Mouse (Mus musculus) liver, embryonic 13.5 days (tissue): ENCODE results near the gene Rnpepl1. TPM values are rescaled to one million over a fixed set of nuclear protein-coding genes. Genes with fewer than 3 reads are reported as not detected.
A peak's percentile ranks its signal among the peaks of the same experiment; 100 is the strongest.

Experiments
- ATAC-seq: fragments of 200-750 bp; cut with Nextera tagmentation; 2 replicates; pipeline ENCODE4 v1.8.0; 2017; ENCODE audit warnings: low read depth, mild to moderate bottlenecking, moderate number of reproducible peaks, moderate library complexity
- DNase-seq: peaks from one replicate; pipeline ENCODE4 v3.0.0; 2022
- H3K27ac ChIP-seq: fragments of 300-500 bp; sonication (generic); 2 replicates; pipeline ENCODE4 v1.5.1; 2015; ENCODE audit warnings: moderate library complexity, mild to moderate bottlenecking, inconsistent platforms
- H3K27me3 ChIP-seq: fragments of 300-500 bp; sonication (generic); 2 replicates; pipeline ENCODE4 v1.6.1; 2015; ENCODE audit warnings: mild to moderate bottlenecking, inconsistent platforms
- H3K36me3 ChIP-seq: fragments of 300-500 bp; sonication (generic); 2 replicates; pipeline ENCODE4 v1.6.1; 2015; ENCODE audit warnings: mild to moderate bottlenecking, inconsistent platforms
- H3K4me1 ChIP-seq: fragments of 300-500 bp; sonication (generic); replicated peaks from 2 replicates; pipeline ENCODE4 v1.6.1; 2015; ENCODE audit warnings: inconsistent platforms
- H3K4me2 ChIP-seq: fragments of 300-500 bp; sonication (generic); 2 replicates; pipeline ENCODE4 v1.6.1; 2015; ENCODE audit warnings: inconsistent platforms, mild to moderate bottlenecking, moderate library complexity
- H3K4me3 ChIP-seq: fragments of 300-500 bp; sonication (generic); replicated peaks from 2 replicates; pipeline ENCODE4 v1.5.1; 2015; ENCODE audit warnings: mild to moderate bottlenecking, inconsistent platforms
- H3K9ac ChIP-seq: fragments of 300-500 bp; sonication (generic); 2 replicates; pipeline ENCODE4 v1.6.1; 2015; ENCODE audit warnings: mild to moderate bottlenecking, inconsistent platforms
- H3K9me3 ChIP-seq: fragments of 300-500 bp; sonication (generic); replicated peaks from 2 replicates; pipeline ENCODE4 v1.6.1; 2016; ENCODE audit warnings: inconsistent platforms
- WGBS: fragments of 180-500 bp; shearing (Covaris S2); methylation state at CpG from one replicate; pipeline ENCODE4 v1.1.7; 2015; ENCODE audit not compliant: insufficient replicate concordance; 5-methylcytosine and 5-hydroxymethylcytosine counted together
- polyA plus RNA-seq: library from polyadenylated mRNA; unstranded; fragments of >200 nt; fragmentation: Nextera tagmentation; extraction: Ambion mirVana; gene quantifications from 2 replicates; pipeline ENCODE4 v1.2.1, GENCODE M21; 2015

The Rnpepl1 gene
- polyA plus RNA-seq: 12.3 and 13.1 TPM in 2 replicates

- no peaks in the 10 kb centered on the region for H3K27me3 ChIP-seq
- peak within 1 kb of the TSS; percentile 73 for H3K27ac ChIP-seq
- DNase-seq (peak; percentile 59), ATAC-seq (peak; percentile 66)
- peak within 1 kb of the TSS; percentile 80 for H3K4me3 ChIP-seq
- H3K36me3 ChIP-seq: peaks cover 21% of the 10 kb centered on the region
- peak within 1 kb of the TSS; percentile 84 for H3K9ac ChIP-seq
- WGBS: 1% methylated on average over 45 of the region's 57 CpGs
- no peaks in the 10 kb centered on the region for H3K9me3 ChIP-seq
- peaks cover 61% of the 10 kb centered on the region for H3K4me1 ChIP-seq
- peak within 1 kb of the TSS; percentile 95 for H3K4me2 ChIP-seq
These were observed at the start of gene Rnpepl1 for GRCm38 (mm10) chr1:92910239-92910885. Gene Rnpepl1 (plus strand): TSS chr1:92910783.

GRCm38 (mm10) chr1:92861503-92861902, 49.1 kb upstream of the Rnpepl1 start:
- ATAC-seq: no peak

DNA sequence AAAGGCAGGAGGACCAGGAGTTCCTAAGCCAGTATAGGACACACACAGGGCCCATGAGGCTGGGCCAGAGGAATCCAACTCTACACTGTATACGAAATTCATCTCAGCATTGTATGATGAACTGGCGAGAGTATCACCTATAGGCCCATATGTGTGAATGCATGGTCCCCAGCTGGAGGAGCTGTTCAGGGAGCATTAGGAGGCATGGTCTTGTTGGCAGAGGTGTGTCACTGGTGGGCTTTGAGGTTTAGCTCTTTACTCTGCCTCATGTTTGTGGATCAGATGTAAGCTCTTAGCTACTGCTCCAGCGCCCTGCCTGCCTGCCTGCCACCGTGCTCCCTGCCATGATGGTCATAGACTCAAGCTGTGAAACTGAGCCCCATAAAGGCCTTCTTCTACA, 47.3 kb upstream of the Rnpepl1 start:
- H3K4me3 ChIP-seq: no peak overlapping the region
- H3K36me3 ChIP-seq: no peaks in the 10 kb centered on the region
- no peak for DNase-seq
- WGBS: 56% methylated on average over 4 of the region's 4 CpGs
- H3K9me3 ChIP-seq: no peaks in the 10 kb centered on the region
- ATAC-seq: no peak
- no peaks in the 10 kb centered on the region for H3K27me3 ChIP-seq
- no peak overlapping the region for H3K9ac ChIP-seq
- H3K27ac ChIP-seq: no peak overlapping the region
- no peak overlapping the region for H3K4me2 ChIP-seq
- no peaks in the 10 kb centered on the region for H3K4me1 ChIP-seq

More at GRCm38 (mm10) chr1:92861503-92861902, 49.1 kb upstream of the Rnpepl1 start:
- Histone ChIP-seq H3K27ac (no peak overlapping the region), H3K27me3 (no peaks in the 10 kb centered on the region), H3K9me3 (no peaks in the 10 kb centered on the region), H3K4me2 (no peak overlapping the region), H3K4me1 (no peaks in the 10 kb centered on the region), H3K36me3 (no peaks in the 10 kb centered on the region), H3K9ac (no peak overlapping the region), H3K4me3 (no peak overlapping the region)
- WGBS: 55% methylated on average over 6 of the region's 6 CpGs
- no peak for DNase-seq

GRCm38 (mm10) chr1:92866170-92866569, 44.4 kb upstream of the Rnpepl1 start:
- 46% methylated on average over 2 of the region's 2 CpGs for WGBS
- Histone ChIP-seq H3K4me3 (no peak overlapping the region), H3K9ac (no peak overlapping the region), H3K9me3 (no peaks in the 10 kb centered on the region), H3K27me3 (no peaks in the 10 kb centered on the region), H3K4me2 (no peak overlapping the region), H3K36me3 (no peaks in the 10 kb centered on the region), H3K4me1 (no peaks in the 10 kb centered on the region), H3K27ac (no peak overlapping the region)
- DNase-seq (no peak), ATAC-seq (no peak)

DNA sequence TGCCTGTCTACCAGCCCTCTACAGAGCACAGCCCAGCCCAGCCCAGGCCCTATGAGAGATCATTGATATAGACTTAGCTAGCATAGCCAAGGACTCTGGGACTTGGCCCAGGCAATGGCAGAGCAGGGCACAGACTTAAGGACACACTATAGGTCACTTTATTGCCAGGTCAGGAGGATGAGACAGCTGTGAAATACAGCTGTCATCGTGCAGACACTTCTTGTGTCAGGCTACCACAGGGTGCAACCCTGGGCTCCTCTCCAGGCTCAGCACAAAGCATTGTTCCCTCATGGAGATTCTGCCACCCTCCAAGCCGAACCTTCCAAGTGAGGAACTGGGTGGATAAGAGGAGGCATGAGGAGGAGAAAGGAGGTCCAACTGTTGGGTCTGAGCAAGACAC, 40.6 kb upstream of the Rnpepl1 start:
- Histone ChIP-seq H3K4me3 (no peak overlapping the region), H3K27me3 (no peaks in the 10 kb centered on the region), H3K9me3 (no peaks in the 10 kb centered on the region), H3K4me2 (no peak overlapping the region), H3K36me3 (no peaks in the 10 kb centered on the region), H3K9ac (no peak overlapping the region), H3K4me1 (no peaks in the 10 kb centered on the region), H3K27ac (no peak overlapping the region)
- DNase-seq (no peak), ATAC-seq (no peak)
- WGBS: 50% methylated on average over 2 of the region's 2 CpGs

DNA sequence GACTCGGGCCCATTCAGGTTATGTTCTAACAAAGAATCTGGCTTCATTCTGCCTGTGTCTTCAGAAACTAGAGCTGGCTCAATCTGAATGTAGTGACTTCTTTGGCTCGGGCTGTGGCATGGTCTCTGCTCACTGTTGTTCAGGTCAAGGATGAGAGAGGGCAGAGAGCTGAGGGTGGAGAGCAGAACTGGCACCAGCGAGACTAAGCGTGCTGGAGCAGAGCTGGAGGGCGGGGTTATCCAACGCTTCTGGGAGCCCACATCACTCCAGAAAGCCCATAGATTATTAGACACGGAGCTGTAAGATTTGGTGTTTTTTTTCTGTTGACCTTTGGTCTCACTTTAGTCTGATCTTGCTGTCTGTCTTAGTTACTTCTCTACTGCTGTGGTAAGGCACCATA, 37.9 kb upstream of the Rnpepl1 start:
- ATAC-seq: no peak
- Histone ChIP-seq H3K9me3 (no peaks in the 10 kb centered on the region), H3K4me2 (no peak overlapping the region), H3K27me3 (no peaks in the 10 kb centered on the region), H3K4me1 (no peaks in the 10 kb centered on the region), H3K36me3 (no peaks in the 10 kb centered on the region), H3K4me3 (no peak overlapping the region), H3K9ac (no peak overlapping the region), H3K27ac (no peak overlapping the region)
- WGBS: 68% methylated on average over 7 of the region's 7 CpGs
- DNase-seq: no peak

DNA sequence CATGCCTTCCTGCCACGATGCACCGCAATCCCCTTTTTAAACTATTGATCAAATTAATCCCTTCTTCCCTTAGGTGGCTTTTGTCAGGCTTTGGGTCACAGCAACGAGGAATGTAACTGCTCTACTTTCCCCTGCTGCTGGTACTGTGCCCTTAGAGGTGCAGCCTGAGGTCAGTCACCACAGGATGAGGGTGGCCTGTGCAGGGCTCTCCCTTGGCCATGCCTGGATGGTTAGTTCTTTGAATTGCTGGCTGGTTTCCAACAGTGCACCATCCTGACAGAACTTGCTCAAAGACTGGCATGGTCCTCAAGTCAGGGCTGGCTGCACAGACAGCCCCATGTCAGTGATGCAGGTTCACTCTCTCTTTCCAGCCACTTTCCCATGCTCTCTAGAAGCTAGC, 36.6 kb upstream of the Rnpepl1 start:
- Histone ChIP-seq H3K9ac (no peak overlapping the region), H3K36me3 (no peaks in the 10 kb centered on the region), H3K4me2 (no peak overlapping the region), H3K4me3 (no peak overlapping the region), H3K9me3 (no peaks in the 10 kb centered on the region), H3K27me3 (no peaks in the 10 kb centered on the region), H3K4me1 (no peaks in the 10 kb centered on the region), H3K27ac (no peak overlapping the region)
- DNase-seq (no peak), ATAC-seq (no peak)
- 80% methylated on average over 3 of the region's 3 CpGs for WGBS

- H3K27ac ChIP-seq: no peak overlapping the region
- no peak overlapping the region for H3K4me3 ChIP-seq
- H3K4me2 ChIP-seq: no peak overlapping the region
- 54% methylated on average over 8 of the region's 8 CpGs for WGBS
- H3K27me3 ChIP-seq: no peaks in the 10 kb centered on the region
- ATAC-seq (no peak), DNase-seq (no peak)
- no peaks in the 10 kb centered on the region for H3K9me3 ChIP-seq
- H3K9ac ChIP-seq: no peak overlapping the region
- no peaks in the 10 kb centered on the region for H3K36me3 ChIP-seq
- H3K4me1 ChIP-seq: no peaks in the 10 kb centered on the region
These were observed 35.0 kb upstream of the Rnpepl1 start for GRCm38 (mm10) chr1:92875360-92876111.

GRCm38 (mm10) chr1:92877431-92877978, 33.1 kb upstream of the Rnpepl1 start:
- 58% methylated on average over 12 of the region's 12 CpGs for WGBS
- Histone ChIP-seq H3K9me3 (no peaks in the 10 kb centered on the region), H3K4me3 (no peak overlapping the region), H3K9ac (no peak overlapping the region), H3K4me1 (no peaks in the 10 kb centered on the region), H3K36me3 (no peaks in the 10 kb centered on the region), H3K27ac (no peak overlapping the region), H3K4me2 (no peak overlapping the region), H3K27me3 (no peaks in the 10 kb centered on the region)
- DNase-seq: no peak
- no peak for ATAC-seq

GRCm38 (mm10) chr1:92878066-92878741, 32.4 kb upstream of the Rnpepl1 start:
- H3K4me2 ChIP-seq: no peak overlapping the region
- ATAC-seq (no peak), DNase-seq (no peak)
- no peak overlapping the region for H3K4me3 ChIP-seq
- no peaks in the 10 kb centered on the region for H3K9me3 ChIP-seq
- H3K27ac ChIP-seq: no peak overlapping the region
- no peak overlapping the region for H3K9ac ChIP-seq
- H3K27me3 ChIP-seq: no peaks in the 10 kb centered on the region
- H3K4me1 ChIP-seq: no peaks in the 10 kb centered on the region
- H3K36me3 ChIP-seq: no peaks in the 10 kb centered on the region
- WGBS: 69% methylated on average over 13 of the region's 13 CpGs

- H3K4me1 ChIP-seq: no peaks in the 10 kb centered on the region
- H3K4me3 ChIP-seq: no peak overlapping the region
- H3K36me3 ChIP-seq: no peaks in the 10 kb centered on the region
- no peak for ATAC-seq
- no peaks in the 10 kb centered on the region for H3K9me3 ChIP-seq
- H3K27ac ChIP-seq: no peak overlapping the region
- no peaks in the 10 kb centered on the region for H3K27me3 ChIP-seq
- WGBS: 71% methylated on average over 12 of the region's 12 CpGs
- H3K4me2 ChIP-seq: no peak overlapping the region
- DNase-seq: no peak
- H3K9ac ChIP-seq: no peak overlapping the region
These were observed 31.3 kb upstream of the Rnpepl1 start for GRCm38 (mm10) chr1:92879266-92879665.
